Mouse (Mus musculus) erythroblast, embryonic 14.5 days (primary cell): ENCODE measurements around the gene Ssx2ip. TPM values are rescaled to one million over a fixed set of nuclear protein-coding genes. Genes with fewer than 3 reads are reported as not detected.
"Not testable (repeated sequence)": the region's sequence is repeated elsewhere in the genome, so short reads cannot be mapped to it uniquely, and the experiment has no call there.

ENCODE experiments used
- H3K27me3 ChIP-seq: 2 replicates; pipeline ENCODE4 v1.6.1; 2012; ENCODE audit warnings: inconsistent platforms; ENCODE audit not compliant: control insufficient read depth
- H3K36me3 ChIP-seq: 2 replicates; pipeline ENCODE4 v1.6.1; 2012; ENCODE audit warnings: mild to moderate bottlenecking, inconsistent platforms; ENCODE audit not compliant: control insufficient read depth
- H3K4me1 ChIP-seq: 2 replicates; pipeline ENCODE4 v1.6.1; 2012; ENCODE audit warnings: inconsistent platforms; ENCODE audit not compliant: control insufficient read depth
- H3K4me3 ChIP-seq: replicated peaks from 2 replicates; pipeline ENCODE3; 2012; ENCODE audit warnings: moderate library complexity, mild to moderate bottlenecking, inconsistent platforms
- H3K9me3 ChIP-seq: 2 replicates; pipeline ENCODE4 v1.6.1; 2012; ENCODE audit warnings: low read length, inconsistent platforms, mixed read lengths; ENCODE audit not compliant: control insufficient read depth
- GATA1 ChIP-seq: IDR thresholded peaks from 2 replicates; pipeline ENCODE4 v1.6.1; 2012; ENCODE audit warnings: low read length, inconsistent platforms, mixed read lengths
- TAL1 ChIP-seq: IDR thresholded peaks from 3 replicates; pipeline ENCODE4 v1.6.1; 2012; ENCODE audit warnings: low read length, inconsistent platforms, mixed read lengths
- polyA plus RNA-seq: library from polyadenylated mRNA; stranded (reverse); fragments of >175 nt; gene quantifications from 2 replicates; pipeline ENCODE4 v1.2.3, GENCODE M21; 2012

The Ssx2ip gene
- polyA plus RNA-seq, 1 experiment: 7.2 TPM

- Histone ChIP-seq H3K27me3 (no peaks in the 10 kb centered on the region), H3K36me3 (peaks cover 93% of the 10 kb centered on the region), H3K4me1 (peaks cover 15% of the 10 kb centered on the region), H3K4me3 (no peak overlapping the region), H3K9me3 (no peaks in the 10 kb centered on the region)
- no peak for TF ChIP-seq TAL1
- TF ChIP-seq GATA1: no peak
These were observed 19.3 kb downstream of the Ssx2ip start for GRCm38 (mm10) chr3:146423710-146424109.

- Histone ChIP-seq H3K4me1 (peaks cover 15% of the 10 kb centered on the region), H3K4me3 (no peak overlapping the region), H3K36me3 (peaks cover 93% of the 10 kb centered on the region), H3K9me3 (no peaks in the 10 kb centered on the region), H3K27me3 (no peaks in the 10 kb centered on the region)
- no peak for TF ChIP-seq GATA1
- TF ChIP-seq TAL1: no peak
These were observed 20.0 kb downstream of the Ssx2ip start for GRCm38 (mm10) chr3:146424306-146424900.

- no peak overlapping the region for H3K4me3 ChIP-seq
- TF ChIP-seq GATA1 (no peak), TAL1 (no peak)
- no peaks in the 10 kb centered on the region for H3K27me3 ChIP-seq
- peaks cover 12% of the 10 kb centered on the region for H3K4me1 ChIP-seq
- peaks cover 93% of the 10 kb centered on the region for H3K36me3 ChIP-seq
- no peaks in the 10 kb centered on the region for H3K9me3 ChIP-seq
These were observed 21.5 kb downstream of the Ssx2ip start for GRCm38 (mm10) chr3:146425902-146426301.

GRCm38 (mm10) chr3:146426489-146426888 lies 22.0 kb downstream of the Ssx2ip start:
- no peak for TF ChIP-seq TAL1
- TF ChIP-seq GATA1: no peak
- Histone ChIP-seq H3K4me1 (peaks cover 17% of the 10 kb centered on the region), H3K36me3 (peaks cover 93% of the 10 kb centered on the region), H3K27me3 (no peaks in the 10 kb centered on the region), H3K4me3 (no peak overlapping the region), H3K9me3 (no peaks in the 10 kb centered on the region)

GRCm38 (mm10) chr3:146433063-146433462 lies 28.6 kb downstream of the Ssx2ip start:
- not testable (repeated sequence) for H3K9me3 ChIP-seq, H3K4me3 ChIP-seq, H3K27me3 ChIP-seq
- Histone ChIP-seq H3K4me1 (peaks cover 30% of the 10 kb centered on the region), H3K36me3 (peaks cover 100% of the 10 kb centered on the region)

- Histone ChIP-seq H3K4me1 (peaks cover 30% of the 10 kb centered on the region), H3K36me3 (peaks cover 100% of the 10 kb centered on the region), H3K27me3 (no peaks in the 10 kb centered on the region; the same call in 1 of the 2 replicates), H3K9me3 (no peaks in the 10 kb centered on the region), H3K4me3 (no peak overlapping the region)
- TF ChIP-seq TAL1 (no peak), GATA1 (no peak)
These were observed 29.4 kb downstream of the Ssx2ip start for GRCm38 (mm10) chr3:146433681-146434350.

- Histone ChIP-seq H3K36me3 (peaks cover 100% of the 10 kb centered on the region), H3K27me3 (no peaks in the 10 kb centered on the region; the same call in 1 of the 2 replicates), H3K9me3 (no peaks in the 10 kb centered on the region), H3K4me1 (peaks cover 30% of the 10 kb centered on the region), H3K4me3 (no peak overlapping the region)
- TF ChIP-seq TAL1 (no peak), GATA1 (no peak)
These were observed 30.2 kb downstream of the Ssx2ip start for GRCm38 (mm10) chr3:146434686-146435085.

GRCm38 (mm10) chr3:146435533-146435932 lies 31.1 kb downstream of the Ssx2ip start:
- no peaks in the 10 kb centered on the region for H3K9me3 ChIP-seq
- TF ChIP-seq TAL1: no peak
- no peak for TF ChIP-seq GATA1
- H3K27me3 ChIP-seq: no peaks in the 10 kb centered on the region; the same call in 1 of the 2 replicates
- H3K36me3 ChIP-seq: peaks cover 100% of the 10 kb centered on the region
- H3K4me1 ChIP-seq: peaks cover 29% of the 10 kb centered on the region
- H3K4me3 ChIP-seq: no peak overlapping the region

GRCm38 (mm10) chr3:146436114-146436513 lies 31.7 kb downstream of the Ssx2ip start:
- H3K36me3 ChIP-seq: peaks cover 99% of the 10 kb centered on the region

GRCm38 (mm10) chr3:146440011-146440410 lies 35.6 kb downstream of the Ssx2ip start:
- no peak for TF ChIP-seq GATA1
- no peak for TF ChIP-seq TAL1
- H3K36me3 ChIP-seq: peaks cover 97% of the 10 kb centered on the region
- peaks cover 1% of the 10 kb centered on the region; the same call in 1 of the 2 replicates for H3K9me3 ChIP-seq
- no peaks in the 10 kb centered on the region for H3K27me3 ChIP-seq
- no peak overlapping the region for H3K4me3 ChIP-seq
- H3K4me1 ChIP-seq: no peaks in the 10 kb centered on the region

More at GRCm38 (mm10) chr3:146436114-146436513, 31.7 kb downstream of the Ssx2ip start:
- no peak overlapping the region for H3K4me3 ChIP-seq
- no peaks in the 10 kb centered on the region; the same call in 1 of the 2 replicates for H3K27me3 ChIP-seq
- no peaks in the 10 kb centered on the region for H3K9me3 ChIP-seq
- TF ChIP-seq TAL1 (no peak), GATA1 (no peak)
- peaks cover 24% of the 10 kb centered on the region for H3K4me1 ChIP-seq
